Comparison of ENCODE assay signal across 13 mouse cellular contexts in the genomic region with DNA sequence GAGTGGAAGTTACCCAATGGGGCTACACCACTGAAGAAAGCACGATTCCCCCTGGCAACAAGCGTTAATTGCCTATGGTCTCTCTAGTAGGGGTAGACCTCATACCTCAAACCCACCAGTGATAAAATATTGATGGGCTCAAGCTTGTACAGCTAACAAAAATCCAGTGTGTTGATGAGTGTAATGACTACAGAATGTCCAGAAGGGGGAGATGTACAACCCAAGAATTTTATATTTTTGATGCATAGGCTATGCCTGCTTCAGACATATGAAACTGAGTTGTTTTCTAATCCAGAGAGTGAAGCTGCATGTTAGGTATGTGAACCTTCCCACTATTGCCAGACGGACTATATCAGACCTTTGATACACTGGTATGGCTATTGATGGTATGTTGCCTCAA. TPM values are rescaled to one million over a fixed set of nuclear protein-coding genes. Genes with fewer than 3 reads are reported as not detected.
DNase-seq lines count a peak whose midpoint lies in the region; ATAC-seq and TF ChIP-seq lines count a peak whose summit lies in the region.
"Had no signal": no experiment of that assay in that cellular context is flagged by ENCODE, and none has a peak within 500 bp of the region (broad histone marks: within the 10 kb centered on the region; RNA-seq: fewer than 3 reads in every experiment).

No protein-coding gene starts in this region.

- H3K4me3 ChIP-seq in forebrain, embryonic 12.5 days (replicated peaks), result no peak overlapping the region
- H3K4me3 ChIP-seq in forebrain, embryonic 13.5 days, result no peak overlapping the region
- no peak overlapping the region for H3K4me3 ChIP-seq in liver, embryonic 14.5 days (ENCODE audit: insufficient read depth in 1 of 2, low read depth in 2 of 2, low read length in 2 of 2)
- H3K4me3 ChIP-seq in kidney, embryonic 14.5 days (ENCODE audit: low read length), result no peak overlapping the region
- H3K4me3 ChIP-seq: limb, embryonic 12.5 days; midbrain, embryonic 10.5 days had no signal

- H3K36me3 ChIP-seq in forebrain, embryonic 12.5 days (replicated peaks), result no peaks in the 10 kb centered on the region
- no peaks in the 10 kb centered on the region for H3K36me3 ChIP-seq in forebrain, embryonic 13.5 days (ENCODE audit: poor library complexity, severe bottlenecking)
- no peaks in the 10 kb centered on the region for H3K36me3 ChIP-seq in liver, embryonic 14.5 days (replicated peaks; ENCODE audit: control insufficient read depth, insufficient read depth, low read depth)
- no peaks in the 10 kb centered on the region for H3K36me3 ChIP-seq in kidney, embryonic 14.5 days (ENCODE audit: control insufficient read depth, insufficient read depth, low read length)
- H3K36me3 ChIP-seq: limb, embryonic 12.5 days; midbrain, embryonic 10.5 days had no signal

- WGBS in forebrain, embryonic 12.5 days, result 92% methylated on average over 3 of the region's 3 CpGs
- WGBS in forebrain, embryonic 13.5 days, result 95% methylated on average over 3 of the region's 3 CpGs
- WGBS in liver, embryonic 14.5 days (ENCODE audit: insufficient replicate concordance), result 50% methylated on average over 3 of the region's 3 CpGs
- WGBS in kidney, embryonic 14.5 days, result 89% methylated on average over 3 of the region's 3 CpGs

- peak; percentile 33; the same call in 1 of the 2 replicates for TF ChIP-seq CTCF in liver, embryonic 14.5 days (IDR thresholded peaks at IDR 0.05; ENCODE audit: low read depth)

- no peak overlapping the region for H3K9ac ChIP-seq in forebrain, embryonic 12.5 days
- no peak overlapping the region for H3K9ac ChIP-seq in forebrain, embryonic 13.5 days
- H3K9ac ChIP-seq in liver, embryonic 14.5 days (replicated peaks), result no peak overlapping the region
- no peak overlapping the region for H3K9ac ChIP-seq in kidney, embryonic 14.5 days (ENCODE audit: low read depth, low read length)
- H3K9ac ChIP-seq: limb, embryonic 12.5 days had no signal

- no peak for TF ChIP-seq EP300 in liver, embryonic 14.5 days (IDR thresholded peaks at IDR 0.05; ENCODE audit: low read depth)

- no peak for DNase-seq in liver, embryonic 14.5 days (ENCODE audit: low read depth in 3 of 3, low spot score in 3 of 3)
- no peak for DNase-seq in liver
- peak; percentile 59 for DNase-seq in NIH3T3 (ENCODE audit: low read depth)
- DNase-seq in kidney, postnatal 14 days, result no peak
- DNase-seq: cerebellum, adult 11 months; heart, postnatal 4 days; kidney, postnatal 4 days had no signal

- H3K9me3 ChIP-seq in forebrain, embryonic 12.5 days, result no peaks in the 10 kb centered on the region
- no peaks in the 10 kb centered on the region for H3K9me3 ChIP-seq in forebrain, embryonic 13.5 days (replicated peaks)
- no peaks in the 10 kb centered on the region for H3K9me3 ChIP-seq in liver, embryonic 14.5 days (ENCODE audit: control insufficient read depth, low read length)
- no peaks in the 10 kb centered on the region for H3K9me3 ChIP-seq in kidney, embryonic 14.5 days (ENCODE audit: control insufficient read depth, low read length)
- H3K9me3 ChIP-seq: limb, embryonic 12.5 days; midbrain, embryonic 10.5 days had no signal

- no peaks in the 10 kb centered on the region for H3K4me1 ChIP-seq in forebrain, embryonic 12.5 days
- no peaks in the 10 kb centered on the region for H3K4me1 ChIP-seq in forebrain, embryonic 13.5 days
- no peaks in the 10 kb centered on the region for H3K4me1 ChIP-seq in liver, embryonic 14.5 days (replicated peaks; ENCODE audit: control insufficient read depth in 2 of 2, insufficient read depth in 2 of 2, low read length in 1 of 2)
- H3K4me1 ChIP-seq in kidney, embryonic 14.5 days (ENCODE audit: control insufficient read depth, insufficient read depth, low read length), result no peaks in the 10 kb centered on the region
- H3K4me1 ChIP-seq: limb, embryonic 12.5 days; midbrain, embryonic 10.5 days had no signal

- no peak overlapping the region for H3K4me2 ChIP-seq in forebrain, embryonic 12.5 days
- H3K4me2 ChIP-seq in forebrain, embryonic 13.5 days, result no peak overlapping the region
- no peak overlapping the region for H3K4me2 ChIP-seq in liver, embryonic 14.5 days (ENCODE audit: low read depth)
- no peak overlapping the region for H3K4me2 ChIP-seq in kidney, embryonic 14.5 days (replicated peaks; ENCODE audit: low read depth, low read length)
- H3K4me2 ChIP-seq: limb, embryonic 12.5 days had no signal

- no peaks in the 10 kb centered on the region for H3K27me3 ChIP-seq in forebrain, embryonic 12.5 days
- no peaks in the 10 kb centered on the region for H3K27me3 ChIP-seq in forebrain, embryonic 13.5 days
- no peaks in the 10 kb centered on the region for H3K27me3 ChIP-seq in liver, embryonic 14.5 days (ENCODE audit: control insufficient read depth, insufficient read depth, low read length)
- H3K27me3 ChIP-seq in kidney, embryonic 14.5 days (ENCODE audit: control insufficient read depth, insufficient read depth, low read length), result no peaks in the 10 kb centered on the region
- H3K27me3 ChIP-seq: limb, embryonic 12.5 days had no signal

- no peak overlapping the region for H3K27ac ChIP-seq in forebrain, embryonic 12.5 days
- no peak overlapping the region for H3K27ac ChIP-seq in forebrain, embryonic 13.5 days
- no peak overlapping the region for H3K27ac ChIP-seq in liver, embryonic 14.5 days
- no peak overlapping the region for H3K27ac ChIP-seq in kidney, embryonic 14.5 days (ENCODE audit: low read depth, low read length)
- H3K27ac ChIP-seq: limb, embryonic 12.5 days; midbrain, embryonic 10.5 days had no signal

- 0 out of 2 replicates have a peak, but pooled peaks have one; percentile 44 for ATAC-seq in forebrain, embryonic 12.5 days (ENCODE audit: low FRiP score)
- no peak for ATAC-seq in forebrain, embryonic 13.5 days
- ATAC-seq in liver, embryonic 14.5 days (ENCODE audit: insufficient read depth), result no peak
- ATAC-seq in megakaryocyte progenitor cell, adult 5-6 weeks (replicated peaks; ENCODE audit: poor library complexity), result peak; percentile 93
- no peak for ATAC-seq in kidney, embryonic 14.5 days (ENCODE audit: low FRiP score, low TSS enrichment)

RNA-seq across cellular contexts. Expression of a gene that starts 7.5 kb away (rescaled TPM):
- 85.9 and 88.2 TPM in 2 replicates for polyA plus RNA-seq in forebrain, embryonic 12.5 days (2016; fragmentation: Nextera tagmentation; extraction: Ambion mirVana)
- 63.4 and 71.1 TPM in 2 replicates for polyA plus RNA-seq in forebrain, embryonic 13.5 days (2015; fragmentation: Nextera tagmentation; extraction: Ambion mirVana)
- 13.8 and 19.9 TPM in 2 replicates for polyA plus RNA-seq in liver, embryonic 14.5 days (2012; rRNA removed)
- polyA plus RNA-seq in liver, embryonic 14.5 days (2014; fragmentation: Nextera tagmentation; extraction: Ambion mirVana), result 60.8 and 65.6 TPM in 2 replicates
- 245 and 259 TPM in 2 replicates for total RNA-seq in megakaryocyte progenitor cell, adult 5-6 weeks (2015)
- 171 and 192 TPM in 2 replicates for total RNA-seq in megakaryocyte progenitor cell, adult 5-6 weeks (2017)
- polyA plus RNA-seq in kidney, embryonic 14.5 days (2014; fragmentation: Nextera tagmentation; extraction: Ambion mirVana), result 66.2 and 99.4 TPM in 2 replicates

RNA-seq across cellular contexts. Expression of a gene that starts 7.9 kb away (rescaled TPM):
- 6.3 and 7.6 TPM in 2 replicates for polyA plus RNA-seq in forebrain, embryonic 12.5 days (2016; fragmentation: Nextera tagmentation; extraction: Ambion mirVana)
- 6.0 and 6.9 TPM in 2 replicates for polyA plus RNA-seq in forebrain, embryonic 13.5 days (2015; fragmentation: Nextera tagmentation; extraction: Ambion mirVana)
- polyA plus RNA-seq in liver, embryonic 14.5 days (2012; rRNA removed), result 0.12 and 0.18 TPM in 2 replicates
- 1.2 and 1.3 TPM in 2 replicates for polyA plus RNA-seq in liver, embryonic 14.5 days (2014; fragmentation: Nextera tagmentation; extraction: Ambion mirVana)
- 0.66 and 1.4 TPM in 2 replicates for total RNA-seq in megakaryocyte progenitor cell, adult 5-6 weeks (2015)
- total RNA-seq in megakaryocyte progenitor cell, adult 5-6 weeks (2017), result 0.33 TPM in 1 of 2 replicates, not detected in the other
- 7.0 and 9.7 TPM in 2 replicates for polyA plus RNA-seq in kidney, embryonic 14.5 days (2014; fragmentation: Nextera tagmentation; extraction: Ambion mirVana)

Comparison
In these comparisons a context has a peak if more than half of its experiments do, and no peak if none do; other contexts are left out.
1. ATAC-seq: peak in forebrain, embryonic 12.5 days (single experiment) and megakaryocyte progenitor cell, adult 5-6 weeks (single experiment); none in forebrain, embryonic 13.5 days (single experiment), liver, embryonic 14.5 days (single experiment) and kidney, embryonic 14.5 days (single experiment).